Mouse (Mus musculus) ES-E14 (cell line): ENCODE measurements around the gene Olfr935. TPM values are rescaled to one million over a fixed set of nuclear protein-coding genes. Genes with fewer than 3 reads are reported as not detected.

ENCODE experiments used
- DNase-seq: peaks from one replicate; pipeline ENCODE4 v3.0.0-alpha.2; 2013; ENCODE audit warnings: low read depth, low spot score
- H3K27ac ChIP-seq: 2 replicates; pipeline ENCODE4 v1.5.1; 2012; ENCODE audit warnings: low read depth, mild to moderate bottlenecking, low read length, moderate library complexity, mixed read lengths; ENCODE audit not compliant: poor library complexity, insufficient read depth, severe bottlenecking
- H3K36me3 ChIP-seq: 2 replicates; pipeline ENCODE4 v1.6.1; 2012; ENCODE audit warnings: mild to moderate bottlenecking, low read length, moderate library complexity, mixed read lengths; ENCODE audit not compliant: control insufficient read depth, poor library complexity, insufficient read depth, severe bottlenecking
- H3K4me1 ChIP-seq, 2 experiments: fragments of 150-350 bp in 1 of 2; sonication (generic) in 1 of 2; 2 replicates each; pipeline ENCODE4 v1.6.1; 2012; ENCODE audit warnings: low read length in 2 of 2, mild to moderate bottlenecking in 1 of 2, mixed read lengths in 1 of 2; ENCODE audit not compliant: control insufficient read depth in 2 of 2, insufficient read depth in 2 of 2, poor library complexity in 1 of 2
- H3K4me3 ChIP-seq, 2 experiments: fragments of 150-350 bp in 1 of 2; sonication (generic) in 1 of 2; 2 replicates each; pipeline ENCODE4 v1.5.1; 2012; ENCODE audit warnings: low read length in 2 of 2, low read depth in 1 of 2, mild to moderate bottlenecking in 1 of 2, mixed read lengths in 1 of 2; ENCODE audit not compliant: insufficient read depth in 1 of 2, poor library complexity in 1 of 2, severe bottlenecking in 1 of 2
- H3K9ac ChIP-seq: 2 replicates; pipeline ENCODE4 v1.6.1; 2012; ENCODE audit warnings: low read depth, mild to moderate bottlenecking, low read length, mixed read lengths; ENCODE audit not compliant: poor library complexity, insufficient read depth, severe bottlenecking
- H3K9me3 ChIP-seq: fragments of 150-350 bp; sonication (generic); 2 replicates; pipeline ENCODE4 v1.6.1; 2012; ENCODE audit warnings: low read depth, mild to moderate bottlenecking, low read length; ENCODE audit not compliant: control insufficient read depth, insufficient read depth
- CHD2 ChIP-seq: IDR thresholded peaks from 2 replicates; pipeline ENCODE4 v1.6.1; 2014; ENCODE audit warnings: mild to moderate bottlenecking, low read depth, low read length, inconsistent platforms
- HCFC1 ChIP-seq: IDR thresholded peaks from 2 replicates; pipeline ENCODE4 v1.6.1; 2012; ENCODE audit warnings: low read length, inconsistent platforms, borderline replicate concordance; ENCODE audit not compliant: insufficient read depth
- MAFK ChIP-seq: IDR thresholded peaks from 2 replicates; pipeline ENCODE4 v1.6.1; 2014; ENCODE audit warnings: mild to moderate bottlenecking, low read depth, low read length, inconsistent platforms; ENCODE audit not compliant: insufficient read depth
- ZC3H11A ChIP-seq: IDR thresholded peaks from 2 replicates; pipeline ENCODE4 v1.6.1; 2012; ENCODE audit warnings: low read depth, mild to moderate bottlenecking, inconsistent platforms, low read length, borderline replicate concordance
- ZNF384 ChIP-seq: IDR thresholded peaks from 2 replicates; pipeline ENCODE4 v1.6.1; 2012; ENCODE audit warnings: low read depth, low read length, inconsistent platforms
- in situ Hi-C, 2 experiments: fragments of 600-800 bp; cut with MboI; formaldehyde crosslinking; loops; one replicate each; pipeline ENCODE4 v1.15.1; 2025; ENCODE audit warnings: low sequenced_read_pairs in 2 of 2, inconsistent platforms in 1 of 2; ENCODE audit not compliant: unreplicated experiment in 2 of 2
- total RNA-seq: library from RNA; depleted of rRNA; stranded (reverse); fragments of 300-350 nt; gene quantifications from 2 replicates; pipeline ENCODE4 v1.2.3, GENCODE M21; 2012; rRNA removed

The Olfr935 gene
- total RNA-seq, 1 experiment = not detected

GRCm38 (mm10) chr9:38953401-38954123 is 45.9 kb downstream of the Olfr935 start:
- Histone ChIP-seq H3K9ac (no peak overlapping the region), H3K9me3 (no peaks in the 10 kb centered on the region), H3K36me3 (no peaks in the 10 kb centered on the region), H3K27ac (no peak overlapping the region), H3K4me3 (no peak overlapping the region), H3K4me1 (no peaks in the 10 kb centered on the region)
- no peak for DNase-seq
- in situ Hi-C loops = no loop called here
- TF ChIP-seq HCFC1 (no peak), ZC3H11A (no peak), ZNF384 (no peak), CHD2 (no peak), MAFK (no peak)

Other genes with a start within 250 kb of the Olfr935 start
- 0.09 and 0.11 TPM in 2 replicates for gene Olfr920, start 247.4 kb downstream of the Olfr935 start, total RNA-seq
- not detected in 2 replicates for gene Olfr921, start 226.6 kb downstream of the Olfr935 start, total RNA-seq
- not detected in 2 replicates for gene Olfr922, start 185.1 kb downstream of the Olfr935 start, total RNA-seq
- not detected in 2 replicates for gene Olfr923, start 173.1 kb downstream of the Olfr935 start, total RNA-seq
- 0.37 TPM in 1 of 2 replicates, not detected in the other for gene Olfr924, start 155.2 kb downstream of the Olfr935 start, total RNA-seq
- not detected in 2 replicates for gene Olfr26, start 144.6 kb downstream of the Olfr935 start, total RNA-seq
- not detected in 2 replicates for gene Olfr926, start 122.6 kb downstream of the Olfr935 start, total RNA-seq
- not detected in 2 replicates for gene Olfr930, start 69.9 kb downstream of the Olfr935 start, total RNA-seq
- not detected in 2 replicates for gene Olfr933, start 27.4 kb downstream of the Olfr935 start, total RNA-seq
- not detected in 2 replicates for gene Olfr934, start 11.4 kb downstream of the Olfr935 start, total RNA-seq
- gene Olfr146, start 23.7 kb upstream of the Olfr935 start, total RNA-seq = not detected in 2 replicates
- not detected in 2 replicates for gene Olfr937, start 65.3 kb upstream of the Olfr935 start, total RNA-seq
- not detected in 2 replicates for gene Olfr938, start 79.2 kb upstream of the Olfr935 start, total RNA-seq
- not detected in 2 replicates for gene Olfr27, start 128.4 kb upstream of the Olfr935 start, total RNA-seq
- not detected in 2 replicates for gene Olfr943, start 166.6 kb upstream of the Olfr935 start, total RNA-seq
- not detected in 2 replicates for gene Olfr944, start 202.2 kb upstream of the Olfr935 start, total RNA-seq